Mouse (Mus musculus) embryo, embryonic 9.5 days (tissue): ENCODE results near the gene Phf5a.

Experiments used
- DNase-seq: peaks from one replicate; pipeline ENCODE4 v3.0.0-alpha.2; 2017; ENCODE audit errors: extremely low spot score

The Phf5a gene

GRCm38 (mm10) chr15:81885418-81885934, 13.8 kb upstream of the Phf5a start:
- no peak for DNase-seq

GRCm38 (mm10) chr15:81882348-81882747, 10.6 kb upstream of the Phf5a start:
- DNase-seq, result no peak

- DNase-seq, result no peak
Observed at GRCm38 (mm10) chr15:81879531-81880401, 8.1 kb upstream of the Phf5a start.

GRCm38 (mm10) chr15:81872262-81873136, 788 bp upstream of the Phf5a start, which contains the start of gene Aco2:
Gene Aco2, plus strand, starts transcription at chr15:81872309.
- DNase-seq, result peak; percentile 99

- DNase-seq, result no peak
Observed at GRCm38 (mm10) chr15:81869985-81870384, 1.7 kb downstream of the Phf5a start.

GRCm38 (mm10) chr15:81864238-81864637, 7.5 kb downstream of the Phf5a start:
- no peak for DNase-seq

GRCm38 (mm10) chr15:81860471-81861135, 11.1 kb downstream of the Phf5a start:
- no peak for DNase-seq

GRCm38 (mm10) chr15:81859330-81860255, 12.1 kb downstream of the Phf5a start:
- DNase-seq, result peak; percentile 93

GRCm38 (mm10) chr15:81858517-81859329, 13.0 kb downstream of the Phf5a start, which contains the start of gene Tob2:
Gene Tob2, minus strand, starts transcription at chr15:81858796.
- peak; percentile 72 for DNase-seq

- peak; percentile 95 for DNase-seq
Observed at GRCm38 (mm10) chr15:81858138-81858516, 13.6 kb downstream of the Phf5a start.

GRCm38 (mm10) chr15:81857724-81858116, 14.0 kb downstream of the Phf5a start:
- no peak for DNase-seq

GRCm38 (mm10) chr15:81856938-81857723, 14.6 kb downstream of the Phf5a start:
- DNase-seq, result peak; percentile 25

- peak; percentile 88 for DNase-seq
Observed at GRCm38 (mm10) chr15:81856030-81856790, 15.5 kb downstream of the Phf5a start.

GRCm38 (mm10) chr15:81853081-81853480, 18.6 kb downstream of the Phf5a start:
- no peak for DNase-seq

GRCm38 (mm10) chr15:81852411-81853000, 19.2 kb downstream of the Phf5a start:
- DNase-seq, result no peak

GRCm38 (mm10) chr15:81851375-81851774, 20.3 kb downstream of the Phf5a start:
- no peak for DNase-seq

GRCm38 (mm10) chr15:81850718-81851117, 21.0 kb downstream of the Phf5a start:
- DNase-seq, result no peak

GRCm38 (mm10) chr15:81849104-81849503, 22.6 kb downstream of the Phf5a start:
- DNase-seq, result no peak
